Mouse (Mus musculus) small intestine, adult 2 months (tissue): ENCODE measurements around the gene Ptprs.

Experiments used
- CTCF ChIP-seq: fragments of 200-500 bp; IDR thresholded peaks from 2 replicates; pipeline ENCODE4 v1.5.1; 2012; ENCODE audit warnings: low read depth, mild to moderate bottlenecking, control low read depth, inconsistent platforms, low read length, moderate library complexity, mixed read lengths; ENCODE audit not compliant: insufficient replicate concordance, insufficient read length; ENCODE audit errors: extremely low read depth
- POLR2A ChIP-seq: fragments of 200-500 bp; IDR thresholded peaks from 2 replicates; pipeline ENCODE4 v1.6.1; 2012; ENCODE audit warnings: low read depth, mild to moderate bottlenecking, control low read depth, inconsistent platforms, low read length, moderate library complexity

GRCm38 (mm10) chr17:56474311-56474830 is 1.9 kb downstream of the Ptprs start:
- TF ChIP-seq CTCF (no peak), POLR2A (no peak)
